Mouse (Mus musculus) embryonic facial prominence, embryonic 15.5 days (tissue): ENCODE data around the gene Mitf. TPM values are rescaled to one million over a fixed set of nuclear protein-coding genes. Genes with fewer than 3 reads are reported as not detected.

ENCODE experiments used
- ATAC-seq: fragments of 200-750 bp; cut with Nextera tagmentation; 2 replicates; pipeline ENCODE4 v1.8.0; 2017; ENCODE audit warnings: low read depth, moderate TSS enrichment; ENCODE audit not compliant: insufficient number of reproducible peaks, low FRiP score, low TSS enrichment
- H3K27ac ChIP-seq: fragments of 300-500 bp; sonication (generic); replicated peaks from 2 replicates; pipeline ENCODE4 v1.5.1; 2015; ENCODE audit warnings: mild to moderate bottlenecking, inconsistent platforms
- H3K27me3 ChIP-seq: fragments of 300-500 bp; sonication (generic); 2 replicates; pipeline ENCODE4 v1.6.1; 2015; ENCODE audit warnings: inconsistent platforms
- H3K36me3 ChIP-seq: fragments of 300-500 bp; sonication (generic); 2 replicates; pipeline ENCODE4 v1.6.1; 2015; ENCODE audit warnings: mild to moderate bottlenecking, inconsistent platforms
- H3K4me1 ChIP-seq: fragments of 300-500 bp; sonication (generic); 2 replicates; pipeline ENCODE4 v1.6.1; 2015; ENCODE audit warnings: inconsistent platforms
- H3K4me2 ChIP-seq: fragments of 300-500 bp; sonication (generic); replicated peaks from 2 replicates; pipeline ENCODE4 v1.6.1; 2015; ENCODE audit warnings: mild to moderate bottlenecking, inconsistent platforms
- H3K4me3 ChIP-seq: fragments of 300-500 bp; sonication (generic); replicated peaks from 2 replicates; pipeline ENCODE4 v1.5.1; 2015; ENCODE audit warnings: mild to moderate bottlenecking, inconsistent platforms
- H3K9ac ChIP-seq: fragments of 300-500 bp; sonication (generic); 2 replicates; pipeline ENCODE4 v1.6.1; 2015; ENCODE audit warnings: inconsistent platforms
- H3K9me3 ChIP-seq: fragments of 300-500 bp; sonication (generic); replicated peaks from 2 replicates; pipeline ENCODE4 v1.6.1; 2016; ENCODE audit warnings: inconsistent platforms
- WGBS: fragments of 180-500 bp; shearing (Covaris S2); methylation state at CpG from one replicate; pipeline ENCODE4 v1.1.7; 2015; 5-methylcytosine and 5-hydroxymethylcytosine counted together
- polyA plus RNA-seq: library from polyadenylated mRNA; unstranded; fragments of >200 nt; fragmentation: Nextera tagmentation; extraction: Ambion mirVana; gene quantifications from 2 replicates; pipeline ENCODE4 v1.2.1, GENCODE M21; 2015

Mitf gene
- polyA plus RNA-seq, 1 experiment from 2014 or later = 4.8 TPM

DNA sequence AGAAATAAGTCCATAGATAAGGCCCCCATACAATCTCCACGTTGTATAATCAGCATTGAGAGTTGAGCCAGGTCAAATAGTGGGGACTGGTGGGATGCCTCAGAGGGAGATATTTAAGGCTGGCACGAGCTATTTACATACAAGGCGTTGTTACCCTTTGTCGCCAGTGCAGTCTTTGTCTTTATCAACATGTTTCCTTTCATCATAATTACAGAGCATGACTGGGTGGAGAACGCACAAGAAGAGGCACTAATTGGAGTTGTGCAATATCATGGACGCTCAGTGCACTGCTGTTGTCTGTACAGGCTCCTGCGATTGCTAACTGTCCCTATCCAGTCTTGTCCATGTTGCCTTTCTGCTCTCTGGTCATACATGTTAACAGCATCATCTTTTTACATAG is 15.0 kb downstream of the Mitf start:
- H3K4me2 ChIP-seq = no peak overlapping the region
- 83% methylated on average over 7 of the region's 7 CpGs for WGBS
- H3K36me3 ChIP-seq = no peaks in the 10 kb centered on the region
- no peak for ATAC-seq
- no peaks in the 10 kb centered on the region for H3K9me3 ChIP-seq
- no peak overlapping the region for H3K9ac ChIP-seq
- H3K4me1 ChIP-seq = 0 out of 2 replicates have a peak, but pooled peaks cover 4% of the 10 kb centered on the region
- H3K27ac ChIP-seq = no peak overlapping the region
- no peaks in the 10 kb centered on the region for H3K27me3 ChIP-seq
- H3K4me3 ChIP-seq = no peak overlapping the region

DNA sequence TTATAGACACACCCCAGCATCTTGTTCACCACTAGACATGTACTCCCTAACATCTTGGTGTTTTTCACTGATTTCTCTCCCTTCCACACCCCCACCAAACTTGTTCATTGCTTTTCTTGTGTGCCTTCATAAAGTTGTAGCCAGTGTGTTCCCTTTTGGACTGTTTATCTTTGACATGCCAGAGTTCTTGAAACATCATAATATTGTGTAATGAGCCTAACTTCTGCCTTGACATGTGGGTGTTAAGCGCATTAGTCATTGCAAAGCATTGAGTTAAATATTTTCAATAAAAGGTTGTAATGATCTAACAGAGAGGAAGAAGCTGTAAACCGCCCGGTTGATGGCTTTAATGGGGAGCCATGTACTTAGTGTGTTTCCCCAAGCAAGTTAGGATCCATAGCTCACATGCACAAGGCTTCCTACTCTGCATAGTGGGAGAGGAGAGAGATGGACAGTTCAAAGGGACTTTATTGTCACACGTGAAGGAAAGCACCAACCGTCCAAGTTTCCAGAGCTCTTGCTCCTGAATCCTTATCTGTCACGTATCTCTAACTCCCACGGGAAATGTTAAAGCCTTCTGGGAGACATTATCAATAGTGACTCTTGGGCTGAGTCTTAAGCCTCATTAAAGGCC is 19.9 kb downstream of the Mitf start:
- no peak overlapping the region for H3K4me3 ChIP-seq
- no peak for ATAC-seq
- no peaks in the 10 kb centered on the region for H3K9me3 ChIP-seq
- H3K27ac ChIP-seq = no peak overlapping the region
- no peak overlapping the region for H3K4me2 ChIP-seq
- H3K36me3 ChIP-seq = no peaks in the 10 kb centered on the region
- peaks cover 11% of the 10 kb centered on the region; the same call in 1 of the 2 replicates for H3K4me1 ChIP-seq
- no peaks in the 10 kb centered on the region for H3K27me3 ChIP-seq
- WGBS = 83% methylated on average over 7 of the region's 7 CpGs
- H3K9ac ChIP-seq = no peak overlapping the region

DNA sequence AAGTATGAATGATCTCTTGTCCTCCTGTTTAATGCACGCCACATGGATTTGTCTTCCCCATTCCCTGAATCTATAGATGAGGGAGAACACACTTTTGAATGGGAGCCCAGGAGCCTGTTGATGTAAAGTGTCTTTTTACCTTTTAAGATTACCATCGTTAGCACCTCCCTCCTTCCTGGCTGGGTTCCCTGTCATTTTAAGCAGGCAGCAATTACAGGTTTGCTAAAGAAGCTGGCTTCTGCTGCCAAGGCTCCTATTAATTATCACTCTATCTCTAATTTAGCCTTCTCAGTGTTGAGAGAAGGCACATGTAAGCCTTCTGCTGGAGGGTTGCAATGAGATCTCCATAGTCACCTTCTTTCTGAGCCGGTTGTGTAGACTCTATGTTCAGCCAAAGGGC is 21.2 kb downstream of the Mitf start:
- Histone ChIP-seq H3K4me3 (no peak overlapping the region), H3K4me2 (no peak overlapping the region), H3K4me1 (peaks cover 11% of the 10 kb centered on the region; the same call in 1 of the 2 replicates), H3K9me3 (no peaks in the 10 kb centered on the region), H3K27me3 (no peaks in the 10 kb centered on the region), H3K9ac (no peak overlapping the region), H3K27ac (no peak overlapping the region; the same call in 1 of the 2 replicates), H3K36me3 (no peaks in the 10 kb centered on the region)
- WGBS = 66% methylated on average over 3 of the region's 3 CpGs
- no peak for ATAC-seq

DNA sequence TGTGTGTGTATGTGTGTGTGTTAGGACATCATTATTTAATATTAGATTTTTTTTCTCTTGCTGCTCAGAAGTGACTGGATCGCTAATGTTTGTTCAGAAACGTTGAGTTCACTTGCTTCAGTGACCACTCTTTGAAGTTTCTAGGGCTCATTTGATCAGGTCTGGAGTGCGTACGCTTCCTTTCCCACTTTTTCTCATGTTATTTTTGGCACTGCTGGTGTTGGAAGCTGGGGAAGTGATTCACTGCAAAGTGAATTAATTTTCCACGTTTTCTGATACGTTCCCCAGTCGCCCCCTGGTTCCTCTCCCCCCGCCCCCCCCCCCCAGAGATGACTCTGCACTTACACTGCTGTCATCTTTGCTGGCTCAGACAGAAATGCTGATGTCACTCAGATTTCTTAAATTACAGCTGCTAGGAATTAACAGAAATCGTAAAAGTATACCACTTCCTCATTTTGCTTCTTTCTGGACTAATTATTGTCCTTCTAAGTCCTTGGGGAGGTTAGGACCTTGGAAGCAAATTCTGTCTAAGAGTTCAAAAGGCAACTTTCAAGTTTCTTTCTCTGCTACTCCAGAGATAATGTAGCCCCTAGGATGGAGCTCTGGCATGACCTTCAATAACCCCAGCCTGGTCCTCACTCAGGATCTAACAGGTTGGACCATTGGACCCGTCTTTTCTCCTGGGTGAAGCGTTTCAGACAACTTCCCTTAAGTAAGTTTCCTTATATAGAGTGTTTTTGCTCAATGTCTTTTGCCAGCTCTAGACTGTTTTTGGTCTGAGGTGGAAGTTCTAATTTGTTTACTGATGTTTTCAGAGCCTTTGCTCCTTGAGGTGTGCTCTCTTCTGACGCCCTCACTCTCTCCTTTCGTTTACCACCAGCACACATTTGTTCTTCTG is 22.2 kb downstream of the Mitf start:
- Histone ChIP-seq H3K27me3 (no peaks in the 10 kb centered on the region), H3K27ac (no peak overlapping the region), H3K36me3 (no peaks in the 10 kb centered on the region), H3K9ac (no peak overlapping the region), H3K4me2 (no peak overlapping the region), H3K9me3 (no peaks in the 10 kb centered on the region), H3K4me1 (peaks cover 11% of the 10 kb centered on the region; the same call in 1 of the 2 replicates), H3K4me3 (no peak overlapping the region)
- no peak for ATAC-seq
- 45% methylated on average over 13 of the region's 13 CpGs for WGBS

DNA sequence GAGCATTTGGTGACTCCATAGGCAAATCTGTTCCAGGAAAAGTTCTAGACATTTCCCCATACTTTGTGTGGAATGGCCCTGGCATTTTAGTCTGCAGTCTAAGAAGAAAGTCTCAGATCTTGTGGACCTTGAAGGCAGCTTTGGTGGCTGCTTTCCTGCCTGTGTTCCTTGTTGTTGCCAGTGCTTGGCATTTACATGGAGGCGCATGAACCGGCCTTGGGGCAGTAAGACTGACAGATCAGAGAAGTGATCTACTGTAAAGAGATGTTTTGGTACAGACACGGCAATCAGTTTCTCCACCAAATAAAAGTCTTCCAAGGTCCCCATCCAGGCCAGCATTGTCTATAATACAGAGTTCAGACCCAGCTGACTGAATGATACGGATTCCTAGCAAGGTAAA is 25.6 kb downstream of the Mitf start:
- H3K27ac ChIP-seq = no peak overlapping the region
- no peak overlapping the region for H3K4me3 ChIP-seq
- no peak overlapping the region for H3K4me2 ChIP-seq
- no peak overlapping the region for H3K9ac ChIP-seq
- WGBS = 83% methylated on average over 4 of the region's 4 CpGs
- ATAC-seq = no peak
- no peaks in the 10 kb centered on the region for H3K36me3 ChIP-seq
- H3K4me1 ChIP-seq = peaks cover 11% of the 10 kb centered on the region; the same call in 1 of the 2 replicates
- H3K9me3 ChIP-seq = no peaks in the 10 kb centered on the region
- H3K27me3 ChIP-seq = no peaks in the 10 kb centered on the region

DNA sequence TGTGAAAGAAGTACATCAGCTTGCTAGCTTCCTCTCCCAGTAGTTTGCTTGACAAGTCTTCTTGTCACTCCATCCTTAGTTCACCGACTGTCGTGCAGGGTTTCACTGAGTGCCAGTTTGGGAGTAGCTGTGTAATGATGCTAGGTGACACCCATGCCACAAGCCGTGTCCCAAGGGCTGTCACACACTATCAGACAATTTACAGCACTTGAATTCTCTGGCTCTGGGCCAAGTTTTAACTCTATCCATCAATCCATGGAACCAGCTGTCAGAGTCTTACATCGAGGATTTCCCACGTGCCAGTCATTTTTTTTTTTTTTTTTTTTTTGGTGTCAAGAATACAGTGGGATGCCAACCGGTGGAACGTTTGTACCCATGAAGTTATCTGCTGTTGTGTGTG is 29.3 kb downstream of the Mitf start:
- Histone ChIP-seq H3K9ac (no peak overlapping the region), H3K36me3 (no peaks in the 10 kb centered on the region), H3K4me3 (no peak overlapping the region), H3K27me3 (no peaks in the 10 kb centered on the region), H3K4me1 (no peaks in the 10 kb centered on the region), H3K27ac (no peak overlapping the region), H3K4me2 (no peak overlapping the region), H3K9me3 (no peaks in the 10 kb centered on the region)
- ATAC-seq = no peak
- 49% methylated on average over 7 of the region's 7 CpGs for WGBS

DNA sequence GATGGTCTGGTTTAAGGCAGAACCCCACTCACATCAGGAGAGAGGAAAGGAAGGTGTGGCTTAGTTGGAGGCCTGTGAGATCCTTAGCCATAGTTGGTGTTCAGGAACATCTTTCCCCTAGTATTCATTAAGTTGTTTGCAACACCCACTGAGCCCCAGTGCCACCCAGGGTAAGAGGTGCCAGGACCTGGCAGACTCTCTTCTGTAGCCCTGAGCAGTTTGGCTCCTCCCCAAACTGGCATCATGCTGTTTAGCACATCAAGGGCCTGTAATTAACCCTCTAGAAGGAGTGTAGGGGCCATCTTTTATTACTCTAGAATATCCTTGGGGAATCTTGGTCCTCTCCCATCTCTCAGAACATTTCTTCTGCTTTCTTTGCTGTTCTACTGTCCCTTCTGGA is 30.9 kb downstream of the Mitf start:
- no peaks in the 10 kb centered on the region for H3K36me3 ChIP-seq
- H3K9me3 ChIP-seq = no peaks in the 10 kb centered on the region
- no peaks in the 10 kb centered on the region for H3K4me1 ChIP-seq
- H3K27me3 ChIP-seq = no peaks in the 10 kb centered on the region
- no peak overlapping the region for H3K9ac ChIP-seq
- no peak overlapping the region for H3K4me3 ChIP-seq
- no peak for ATAC-seq
- no peak overlapping the region for H3K4me2 ChIP-seq
- H3K27ac ChIP-seq = no peak overlapping the region

DNA sequence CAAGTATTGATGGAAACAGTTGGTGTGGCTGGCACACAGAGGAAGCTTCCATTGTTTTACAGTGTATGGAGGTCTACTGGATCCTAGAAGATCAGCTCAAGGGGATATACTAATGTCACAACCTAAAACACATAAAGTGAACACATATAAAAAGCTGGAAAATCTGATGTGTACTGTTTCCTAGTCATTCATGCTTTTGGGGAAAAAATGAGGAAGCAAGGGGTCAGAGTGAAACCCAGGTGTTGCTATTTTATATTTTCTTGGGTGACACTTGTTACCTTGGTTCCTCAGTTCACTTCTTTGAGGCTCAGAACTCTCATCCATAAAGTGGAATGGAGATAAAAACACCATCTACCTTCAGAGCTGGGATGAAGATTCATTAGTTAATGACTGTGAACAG is 32.7 kb downstream of the Mitf start:
- ATAC-seq = no peak
- H3K9ac ChIP-seq = no peak overlapping the region

DNA sequence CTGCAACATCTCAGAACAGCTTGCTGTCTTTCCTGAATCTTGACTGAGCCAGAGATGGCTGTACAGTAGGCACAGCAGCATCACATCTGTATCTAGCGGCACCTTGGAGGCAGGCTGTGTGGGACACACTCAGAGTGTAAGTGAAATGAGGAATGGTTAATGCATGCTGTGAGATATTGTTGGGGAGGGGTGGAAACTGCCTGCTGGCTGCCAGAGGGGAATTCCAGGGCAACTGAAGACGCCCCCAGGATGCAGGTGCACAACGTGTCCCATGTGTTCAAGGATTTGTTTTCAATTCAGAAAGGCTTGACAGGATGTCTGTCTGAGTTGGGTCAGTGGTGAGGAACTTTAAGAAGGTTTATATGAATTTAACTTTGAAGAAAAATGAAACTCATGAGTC is 37.3 kb downstream of the Mitf start:
- Histone ChIP-seq H3K27ac (no peak overlapping the region), H3K9ac (no peak overlapping the region), H3K9me3 (no peaks in the 10 kb centered on the region), H3K27me3 (no peaks in the 10 kb centered on the region), H3K4me3 (no peak overlapping the region), H3K4me1 (no peaks in the 10 kb centered on the region), H3K4me2 (no peak overlapping the region), H3K36me3 (no peaks in the 10 kb centered on the region)
- ATAC-seq = no peak
- 64% methylated on average over 3 of the region's 3 CpGs for WGBS

More for the DNA sequence above, 32.7 kb downstream of the Mitf start:
- Histone ChIP-seq H3K4me3 (no peak overlapping the region), H3K9me3 (no peaks in the 10 kb centered on the region), H3K4me1 (no peaks in the 10 kb centered on the region), H3K27me3 (no peaks in the 10 kb centered on the region), H3K36me3 (no peaks in the 10 kb centered on the region), H3K27ac (no peak overlapping the region), H3K4me2 (no peak overlapping the region)

DNA sequence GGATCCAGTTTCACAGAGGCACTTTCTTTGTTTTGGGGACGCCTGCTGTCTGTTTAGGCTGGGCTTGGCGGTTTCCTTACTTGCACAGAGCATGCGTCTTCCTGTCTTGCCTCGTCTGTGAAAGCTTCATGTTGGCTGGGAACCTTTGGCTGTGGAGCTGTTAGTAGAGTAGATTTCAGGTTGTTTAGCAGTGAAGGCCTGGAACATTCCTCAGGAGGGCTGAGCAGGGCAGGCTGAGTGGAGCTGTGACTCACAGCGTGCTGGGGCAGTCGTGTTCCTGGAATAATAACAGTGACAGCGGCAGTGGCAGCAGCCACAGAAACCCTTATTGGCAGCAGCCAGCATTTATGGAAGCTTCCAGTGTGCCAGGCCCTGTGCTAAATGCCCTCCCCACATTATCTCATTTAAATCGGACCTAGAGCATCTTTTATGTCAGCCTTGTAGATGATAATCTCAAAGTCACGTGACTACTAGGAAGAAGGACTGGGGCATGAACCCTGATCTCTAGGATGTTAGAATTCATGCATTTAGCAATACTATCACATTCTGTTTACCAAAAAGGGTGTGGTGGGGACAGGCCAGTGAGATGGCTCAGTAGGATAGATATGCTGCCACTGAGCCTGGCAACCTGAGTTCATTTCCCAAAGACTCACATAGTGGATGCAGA is 41.5 kb downstream of the Mitf start:
- H3K27me3 ChIP-seq = no peaks in the 10 kb centered on the region
- H3K4me1 ChIP-seq = no peaks in the 10 kb centered on the region
- ATAC-seq = no peak
- no peak overlapping the region for H3K4me2 ChIP-seq
- no peak overlapping the region for H3K9ac ChIP-seq
- H3K27ac ChIP-seq = no peak overlapping the region
- no peak overlapping the region for H3K4me3 ChIP-seq
- no peaks in the 10 kb centered on the region for H3K9me3 ChIP-seq
- H3K36me3 ChIP-seq = no peaks in the 10 kb centered on the region
- 57% methylated on average over 9 of the region's 9 CpGs for WGBS

DNA sequence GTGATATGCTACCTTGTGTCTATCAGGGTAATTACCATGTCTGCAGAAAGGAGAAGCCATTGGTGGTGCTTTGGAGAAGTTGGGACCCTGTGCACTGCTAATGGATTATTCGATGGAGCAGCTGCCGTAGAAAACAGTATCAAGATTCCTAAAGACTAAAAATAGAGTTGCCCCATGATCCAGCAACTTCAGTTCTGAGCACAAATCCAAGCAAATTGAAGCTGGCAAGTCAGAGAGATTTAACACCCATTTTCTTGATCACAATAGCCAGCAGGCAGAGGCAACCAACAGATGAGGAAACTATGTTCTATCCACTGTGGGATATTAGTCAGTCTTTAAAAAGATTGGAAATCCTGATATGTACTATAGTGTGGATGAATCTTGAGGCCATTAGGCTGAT is 47.4 kb downstream of the Mitf start:
- ATAC-seq = no peak
- H3K27me3 ChIP-seq = no peaks in the 10 kb centered on the region
- H3K9me3 ChIP-seq = no peaks in the 10 kb centered on the region
- H3K9ac ChIP-seq = no peak overlapping the region
- WGBS = 84% methylated on average over 2 of the region's 2 CpGs
- H3K27ac ChIP-seq = no peak overlapping the region
- no peaks in the 10 kb centered on the region for H3K4me1 ChIP-seq
- H3K4me2 ChIP-seq = no peak overlapping the region
- H3K36me3 ChIP-seq = no peaks in the 10 kb centered on the region
- no peak overlapping the region for H3K4me3 ChIP-seq
